Mouse (Mus musculus) activated CD4-positive, CD25-positive, alpha-beta regulatory T cell, adult 4 months (primary cell): Measurements from ENCODE around the gene Nudt1. TPM values are rescaled to one million over a fixed set of nuclear protein-coding genes. Genes with fewer than 3 reads are reported as not detected.
"Not testable (repeated sequence)": the region's sequence is repeated elsewhere in the genome, so short reads cannot be mapped to it uniquely, and the experiment has no call there.

Experiments used
- ATAC-seq: one replicate; pipeline ENCODE4 v1.8.0; 2017
- polyA plus RNA-seq, 2 experiments: library from polyadenylated mRNA; unstranded; fragments of 100-300 nt; shearing (Covaris generic); gene quantifications; one replicate each; pipeline ENCODE4 v1.2.1; 2017

Gene Nudt1
- polyA plus RNA-seq, 2 experiments from 2014 or later, result 17.6 to 24.4 TPM

DNA sequence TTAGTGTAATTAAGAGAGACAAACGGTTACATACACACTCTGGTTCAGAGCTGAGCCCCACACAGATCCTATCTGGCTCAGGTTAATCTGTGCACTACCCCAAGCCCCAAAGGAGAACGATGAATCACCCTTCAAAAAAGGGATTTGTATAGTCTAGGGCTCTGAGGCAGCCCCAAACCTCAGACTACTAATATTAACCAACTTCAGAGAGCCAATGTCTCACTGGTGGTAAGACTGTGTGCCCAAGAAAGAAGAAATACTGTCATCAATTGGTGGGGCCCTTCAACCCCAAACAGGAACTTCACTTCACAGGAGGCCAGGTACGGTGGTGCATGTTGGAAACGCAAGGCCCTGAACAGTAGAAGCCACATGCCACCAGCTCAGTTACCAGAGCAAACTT lies 23.8 kb downstream of the Nudt1 start:
- ATAC-seq, result no peak

DNA sequence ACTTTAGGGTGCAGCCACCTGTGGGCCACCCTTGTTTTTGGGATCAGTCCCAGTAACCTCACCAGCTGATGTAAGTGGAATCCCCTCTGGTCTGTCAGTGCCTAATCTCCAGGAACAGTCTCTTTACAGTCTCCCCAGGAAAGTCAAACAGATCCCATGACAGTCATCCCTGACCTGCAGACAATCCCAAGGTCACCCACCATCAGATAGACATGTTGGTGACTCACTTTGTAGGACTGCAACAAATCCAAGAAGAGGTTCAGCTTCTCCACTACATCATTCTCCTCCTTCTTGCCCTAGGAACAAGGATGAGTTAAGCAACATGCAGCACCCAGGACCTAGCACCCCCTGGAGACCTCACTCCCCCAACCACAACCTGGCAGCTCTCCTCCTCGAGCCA lies 24.6 kb downstream of the Nudt1 start:
- no peak for ATAC-seq

GRCm38 (mm10) chr5:140349882-140350281 lies 28.4 kb downstream of the Nudt1 start:
- ATAC-seq, result no peak

- ATAC-seq, result no peak
Measured at GRCm38 (mm10) chr5:140350731-140351497, 29.5 kb downstream of the Nudt1 start.

DNA sequence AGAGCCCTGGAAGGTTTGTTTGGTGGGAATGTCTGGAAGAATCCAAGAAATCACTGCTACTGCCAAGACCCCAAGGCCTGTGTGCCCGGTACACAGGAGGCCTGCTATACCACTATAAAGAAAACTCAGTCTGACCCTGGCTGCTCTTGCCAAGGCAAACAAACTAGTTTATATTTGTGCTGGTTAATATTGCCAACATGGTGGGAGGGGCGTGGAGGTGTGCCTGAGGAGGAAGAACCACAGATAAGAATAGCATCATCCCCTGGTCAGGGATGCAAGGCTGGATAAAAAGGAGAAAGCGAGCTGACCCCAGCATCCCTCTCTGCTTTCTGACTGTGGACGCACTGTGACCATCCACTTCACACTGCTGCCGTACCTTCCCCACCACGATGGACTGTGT lies 30.9 kb downstream of the Nudt1 start:
- no peak for ATAC-seq

- no peak for ATAC-seq
Measured at GRCm38 (mm10) chr5:140355934-140356333, 34.5 kb downstream of the Nudt1 start.

DNA sequence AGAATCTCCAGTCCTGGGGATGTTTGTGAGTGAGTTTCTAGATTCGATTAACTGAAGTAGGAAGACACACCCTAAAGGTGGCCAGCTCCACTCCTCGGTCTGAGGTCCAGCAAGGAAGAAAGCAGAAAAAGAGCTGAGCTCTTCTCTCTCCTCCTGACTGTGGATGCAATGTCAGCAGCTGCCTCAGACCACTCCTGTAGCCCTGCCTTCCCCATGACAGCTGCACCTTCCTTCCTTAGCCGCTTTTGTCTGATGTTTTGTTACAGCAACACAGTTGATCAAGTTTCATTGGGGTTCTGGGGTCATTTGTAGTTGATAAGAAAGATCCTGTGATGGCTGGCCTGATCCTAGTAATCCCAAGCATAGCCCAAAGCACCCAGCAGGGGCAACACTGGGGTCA lies 36.0 kb downstream of the Nudt1 start:
- no peak for ATAC-seq

DNA sequence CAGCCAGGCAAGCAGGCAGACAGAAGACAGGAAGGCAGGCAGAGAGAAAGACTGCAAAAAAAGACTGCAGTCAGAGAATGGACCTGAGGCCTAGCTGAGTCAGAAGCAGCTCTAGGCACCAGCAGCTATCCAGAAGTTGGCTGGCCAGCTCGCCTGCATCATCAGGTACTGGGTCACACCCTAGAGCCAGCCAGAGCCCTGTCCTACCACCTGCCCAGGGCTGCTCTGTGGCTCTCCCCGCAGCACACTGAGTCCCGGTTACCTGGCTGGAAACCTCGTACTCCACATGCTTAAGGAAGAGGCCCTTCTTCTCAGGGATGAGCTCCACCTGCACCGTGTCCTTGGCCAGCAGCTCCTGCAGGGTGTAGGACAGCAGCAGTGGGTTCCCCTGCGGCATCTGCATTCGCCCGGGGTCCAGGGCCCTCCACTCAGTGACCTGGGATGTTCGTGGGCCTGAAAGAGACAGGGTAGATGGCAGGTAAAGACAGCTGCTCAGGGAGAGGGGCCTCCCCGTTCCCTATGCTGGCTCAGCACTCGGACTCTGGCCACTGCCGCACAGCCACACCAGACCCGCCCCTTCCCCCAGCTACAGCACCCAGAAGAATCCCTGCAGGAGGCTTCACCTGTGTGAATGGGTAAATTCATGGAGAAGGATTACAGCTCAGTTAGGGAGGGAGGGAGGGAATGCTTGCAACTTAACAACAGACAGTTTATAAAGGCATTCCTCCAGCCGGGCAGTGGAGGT lies 38.6 kb downstream of the Nudt1 start:
- ATAC-seq, result no peak

DNA sequence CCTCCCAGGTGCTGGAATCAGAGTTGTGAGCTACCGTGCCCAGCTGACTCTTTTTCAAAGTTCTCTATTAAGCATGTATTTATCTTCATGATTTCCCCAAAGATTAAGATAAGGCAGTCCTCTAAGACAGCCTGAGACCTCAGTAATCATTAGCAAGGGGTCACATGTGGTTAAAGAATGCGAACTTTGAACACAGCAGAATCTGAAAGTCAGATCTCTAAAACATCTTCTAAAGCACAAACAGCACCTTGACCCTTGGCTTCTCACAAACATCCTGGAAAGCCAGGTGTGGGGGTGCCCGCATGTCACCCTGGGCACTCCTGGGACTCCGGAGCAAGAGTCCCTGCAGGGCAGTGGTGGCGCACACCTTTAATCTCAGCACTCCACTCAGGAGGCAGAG lies 43.0 kb downstream of the Nudt1 start:
- ATAC-seq, result no peak

GRCm38 (mm10) chr5:140368126-140368525 lies 46.7 kb downstream of the Nudt1 start:
- not testable (repeated sequence) for ATAC-seq

DNA sequence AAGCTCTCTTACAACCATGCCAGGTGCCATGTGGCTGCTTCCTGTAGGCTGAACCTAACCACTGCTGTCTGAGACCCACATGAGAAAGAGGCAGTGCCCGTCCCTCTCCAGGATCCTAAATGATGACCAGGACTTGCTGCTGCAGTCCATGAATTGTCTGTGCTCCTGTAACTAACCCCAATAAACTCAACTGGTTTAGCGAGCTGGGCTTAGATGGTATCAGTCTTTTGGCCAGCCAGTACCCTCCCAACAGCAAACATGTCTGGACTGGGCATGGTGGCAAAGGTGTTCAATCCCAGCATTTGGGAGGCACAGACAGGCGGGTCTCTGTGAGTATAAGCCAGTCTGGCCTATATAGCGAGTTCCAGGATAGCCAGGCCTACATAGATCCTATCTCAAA lies 47.5 kb downstream of the Nudt1 start:
- no peak for ATAC-seq

GRCm38 (mm10) chr5:140369466-140369865 lies 48.0 kb downstream of the Nudt1 start:
- no peak for ATAC-seq

GRCm38 (mm10) chr5:140370446-140371254 lies 49.2 kb downstream of the Nudt1 start:
- ATAC-seq, result no peak

DNA sequence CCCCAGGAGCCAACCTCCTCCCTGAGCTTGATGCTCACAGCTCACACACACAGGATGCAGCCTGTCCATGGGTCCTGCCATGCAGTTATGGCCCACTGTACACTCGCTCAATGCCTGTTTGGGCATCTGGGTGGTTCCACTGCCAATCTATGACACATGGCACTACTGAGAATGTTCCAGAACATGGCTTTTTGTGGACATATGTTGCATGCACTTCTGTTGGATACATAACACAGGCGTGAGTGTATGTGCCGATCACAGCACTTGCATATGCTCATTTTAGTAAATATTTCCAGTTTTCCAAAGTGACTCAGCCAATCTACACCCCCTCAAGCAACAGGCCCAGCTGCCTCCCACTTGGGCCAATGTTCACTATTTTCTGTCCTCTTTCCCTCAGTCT lies 50.2 kb downstream of the Nudt1 start:
- no peak for ATAC-seq

DNA sequence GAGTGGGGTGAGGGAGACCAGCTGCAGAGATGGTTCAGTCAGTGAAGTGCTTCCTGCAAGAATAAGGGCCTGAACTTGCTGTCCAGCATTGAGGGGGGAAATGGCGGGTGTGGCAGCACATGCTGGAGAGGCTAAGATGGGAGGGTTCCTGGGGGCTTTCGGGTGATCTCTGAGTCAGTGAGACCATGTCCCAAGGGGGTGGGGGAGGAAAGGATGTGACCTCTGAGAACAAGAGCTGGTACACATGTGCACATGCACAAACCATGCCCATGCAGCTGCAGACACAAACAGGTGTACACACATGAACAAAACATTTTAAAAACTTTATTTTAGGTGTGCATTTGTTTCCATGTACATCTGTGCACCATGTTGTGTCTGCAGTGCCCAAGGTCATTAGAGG lies 52.3 kb downstream of the Nudt1 start:
- ATAC-seq, result no peak

GRCm38 (mm10) chr5:140374226-140374625 lies 52.8 kb downstream of the Nudt1 start:
- no peak for ATAC-seq

DNA sequence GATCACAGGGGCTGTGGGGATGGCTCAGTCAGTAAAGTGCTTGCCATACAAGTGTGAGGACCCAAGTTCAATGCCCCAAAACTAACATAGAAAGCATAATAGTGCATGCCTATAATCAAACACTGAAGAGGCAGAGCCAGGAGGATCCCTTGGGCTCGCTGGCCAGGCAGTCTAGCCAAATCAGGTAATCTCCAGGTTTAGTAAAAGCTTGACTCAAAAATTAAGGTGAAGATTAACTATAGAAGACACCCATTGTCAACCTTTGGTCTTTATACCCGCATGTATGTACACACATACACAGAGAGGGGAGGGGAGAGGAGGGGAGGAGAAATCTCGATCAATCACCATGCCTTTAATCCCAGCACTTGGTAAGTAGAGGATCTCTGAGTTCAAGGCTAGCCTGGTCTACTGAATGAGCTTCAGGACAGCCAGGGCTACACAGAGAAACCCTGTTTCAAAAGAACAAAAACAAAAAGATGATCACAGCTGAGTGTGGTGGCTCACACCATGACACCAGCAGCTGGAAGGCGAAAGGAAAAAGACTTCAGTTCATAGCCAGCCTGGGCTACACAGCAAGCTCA lies 53.9 kb downstream of the Nudt1 start:
- no peak for ATAC-seq

GRCm38 (mm10) chr5:140378121-140378853 lies 56.8 kb downstream of the Nudt1 start:
- ATAC-seq, result no peak

- ATAC-seq, result no peak
Measured at GRCm38 (mm10) chr5:140379299-140379698, 57.8 kb downstream of the Nudt1 start.

DNA sequence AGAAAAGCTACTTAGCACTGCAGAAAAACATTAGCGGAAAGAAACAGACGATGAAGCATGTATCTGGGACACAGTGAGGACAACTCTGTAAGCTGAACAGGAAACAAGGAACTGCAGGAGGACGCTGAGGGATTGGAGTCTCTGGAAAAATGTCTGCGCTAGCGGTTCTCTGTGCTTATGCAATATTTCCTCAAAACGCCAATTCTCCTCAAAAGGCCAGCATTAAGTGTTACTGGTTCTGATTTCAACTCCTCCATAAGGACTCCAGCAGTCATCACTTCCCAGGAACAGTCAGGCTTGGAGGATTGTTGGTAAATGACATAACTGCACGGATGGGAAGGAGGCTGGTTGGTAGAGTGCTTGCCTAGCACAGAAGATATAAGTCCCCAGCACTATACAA lies 59.7 kb downstream of the Nudt1 start:
- no peak for ATAC-seq

DNA sequence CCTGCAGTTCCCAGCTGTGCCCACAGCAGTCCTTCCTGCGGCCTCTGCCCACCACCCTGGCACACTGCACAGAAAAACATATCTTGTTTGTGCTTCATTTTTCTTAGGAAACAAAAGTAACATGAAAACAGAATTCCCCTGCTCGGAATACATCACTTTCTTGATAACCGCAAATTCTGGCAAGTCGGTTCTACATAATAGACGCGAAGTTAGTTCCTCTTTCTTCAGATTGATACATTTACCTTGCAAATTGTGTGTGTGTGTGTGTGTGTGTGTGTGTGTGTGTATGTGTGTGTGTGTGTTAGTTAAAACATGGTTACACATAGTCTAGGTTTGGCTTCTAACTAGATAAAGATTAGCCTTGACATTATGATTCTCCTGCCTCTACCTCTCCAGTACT lies 61.2 kb downstream of the Nudt1 start:
- no peak for ATAC-seq

GRCm38 (mm10) chr5:140383559-140383958 lies 62.1 kb downstream of the Nudt1 start:
- ATAC-seq, result no peak
